Mouse (Mus musculus): ENCODE measurements around the gene Gm11444. TPM values are rescaled to one million over a fixed set of nuclear protein-coding genes. Genes with fewer than 3 reads are reported as not detected.

The Gm11444 gene
- total and polyA plus RNA-seq, 3 experiments: not detected

- Histone ChIP-seq H3K4me2 (ENCODE audit: insufficient read depth, low read depth, poor library complexity, severe bottlenecking) (no peak overlapping the region), H3K9me3 (replicated peaks; ENCODE audit: low read length) (peaks cover 28% of the 10 kb centered on the region), H3K4me3 (replicated peaks in 1 of 3; ENCODE audit: low read depth in 2 of 3, low read length in 2 of 3, poor library complexity in 1 of 3) (no peak overlapping the region), H3K79me2 (replicated peaks; ENCODE audit: control insufficient read depth, extremely low read depth, insufficient read depth, poor library complexity, severe bottlenecking) (no peaks in the 10 kb centered on the region), H3K36me3 (replicated peaks in 1 of 2; ENCODE audit: control insufficient read depth in 1 of 2, insufficient read depth in 1 of 2, low read length in 1 of 2) (no peaks in the 10 kb centered on the region), H3K4me1 (ENCODE audit: control insufficient read depth in 1 of 2, insufficient read depth in 2 of 2) (no peaks in the 10 kb centered on the region), H3K9ac (ENCODE audit: insufficient read depth, low read depth) (no peak overlapping the region), H3K27ac (ENCODE audit: insufficient read depth, low read depth) (no peak overlapping the region), H3K27me3 (replicated peaks) (peaks cover 5% of the 10 kb centered on the region)
- TF ChIP-seq PAX5 (IDR thresholded peaks at IDR 0.05; ENCODE audit: low read length) (no peak), TBP (conservative IDR thresholded peaks at IDR 0.05; ENCODE audit: low read depth, low read length) (no peak), SMC3 (IDR thresholded peaks at IDR 0.05; ENCODE audit: low read depth, low read length) (no peak), TCF12 (IDR thresholded peaks at IDR 0.05; ENCODE audit: low read depth, low read length) (no peak), IRF4 (IDR thresholded peaks at IDR 0.05; ENCODE audit: low read depth, low read length) (no peak), CHD1 (IDR thresholded peaks at IDR 0.05; ENCODE audit: low read depth, low read length) (no peak), KAT2A (IDR thresholded peaks at IDR 0.05; ENCODE audit: insufficient replicate concordance, low read length) (no peak), MAFK (IDR thresholded peaks at IDR 0.05; ENCODE audit: insufficient replicate concordance, low read length) (no peak), ELF1 (IDR thresholded peaks at IDR 0.05; ENCODE audit: low read depth, low read length) (no peak), USF2 (conservative IDR thresholded peaks at IDR 0.05; ENCODE audit: low read depth, low read length) (no peak), NRF1 (IDR thresholded peaks at IDR 0.05; ENCODE audit: low read depth, low read length) (no peak), E2F4 (IDR thresholded peaks at IDR 0.05; ENCODE audit: insufficient replicate concordance, low read depth, low read length) (no peak), MAX (IDR thresholded peaks at IDR 0.05; ENCODE audit: low read length) (no peak), ZNF384 (IDR thresholded peaks at IDR 0.05; ENCODE audit: low read depth, low read length) (no peak)
- dilution Hi-C loops (cut with MboI; ENCODE audit: extremely low pct_ligation_motif_present, extremely low pct_unique_long_range_greater_than_20kb, low sequenced_read_pairs): no loop called here
- in situ Hi-C loops (cut with MboI; ENCODE audit: low pct_ligation_motif_present, low pct_unique_long_range_greater_than_20kb, low sequenced_read_pairs): no loop called here
- DNase-seq (ENCODE audit: extremely low read depth): no peak
Observed at GRCm38 (mm10) chr11:85831656-85832230, 18.4 kb downstream of the Gm11444 start.

GRCm38 (mm10) chr11:85830901-85831341 lies 19.2 kb downstream of the Gm11444 start:
- Histone ChIP-seq H3K36me3 (replicated peaks in 1 of 2; ENCODE audit: control insufficient read depth in 1 of 2, insufficient read depth in 1 of 2, low read length in 1 of 2) (no peaks in the 10 kb centered on the region), H3K4me2 (ENCODE audit: insufficient read depth, low read depth, poor library complexity, severe bottlenecking) (no peak overlapping the region), H3K4me1 (ENCODE audit: control insufficient read depth in 1 of 2, insufficient read depth in 2 of 2) (no peaks in the 10 kb centered on the region), H3K27ac (ENCODE audit: insufficient read depth, low read depth) (no peak overlapping the region), H3K9ac (ENCODE audit: insufficient read depth, low read depth) (no peak overlapping the region), H3K4me3 (replicated peaks in 1 of 3; ENCODE audit: low read depth in 2 of 3, low read length in 2 of 3, poor library complexity in 1 of 3) (no peak overlapping the region), H3K9me3 (replicated peaks; ENCODE audit: low read length) (peaks cover 28% of the 10 kb centered on the region), H3K27me3 (replicated peaks) (peaks cover 5% of the 10 kb centered on the region), H3K79me2 (replicated peaks; ENCODE audit: control insufficient read depth, extremely low read depth, insufficient read depth, poor library complexity, severe bottlenecking) (no peaks in the 10 kb centered on the region)
- dilution Hi-C loops (cut with MboI; ENCODE audit: extremely low pct_ligation_motif_present, extremely low pct_unique_long_range_greater_than_20kb, low sequenced_read_pairs): no loop called here
- no peak for DNase-seq (ENCODE audit: extremely low read depth)
- in situ Hi-C loops (cut with MboI; ENCODE audit: low pct_ligation_motif_present, low pct_unique_long_range_greater_than_20kb, low sequenced_read_pairs): no loop called here
- TF ChIP-seq RAD21 (IDR thresholded peaks at IDR 0.05; ENCODE audit: low read depth, low read length): no peak
- no peak for TF ChIP-seq ZC3H11A (IDR thresholded peaks at IDR 0.05; ENCODE audit: low read depth, low read length)
- TF ChIP-seq POLR2AphosphoS2 (IDR thresholded peaks at IDR 0.05; ENCODE audit: low read depth, low read length): no peak

All from CH12.LX (cell line).